Mouse (Mus musculus): ENCODE data around the gene Fam160a1. TPM values are rescaled to one million over a fixed set of nuclear protein-coding genes. Genes with fewer than 3 reads are reported as not detected.

Fam160a1 gene
- polyA plus RNA-seq, 1 experiment from 2014 or later: 0.64 TPM

GRCm38 (mm10) chr3:85773425-85773824 lies 43.7 kb downstream of the Fam160a1 start:
- DNase-seq (ENCODE audit: low spot score): no peak
- no peaks in the 10 kb centered on the region for H3K27me3 ChIP-seq (ENCODE audit: insufficient read depth, poor library complexity, severe bottlenecking)
- no peak overlapping the region for H3K4me3 ChIP-seq
- H3K9me3 ChIP-seq: no peaks in the 10 kb centered on the region
- H3K36me3 ChIP-seq: no peaks in the 10 kb centered on the region
- no peak overlapping the region for H3K27ac ChIP-seq
- H3K4me1 ChIP-seq (replicated peaks): no peaks in the 10 kb centered on the region
- WGBS: 50% methylated on average over 3 of the region's 3 CpGs

DNA sequence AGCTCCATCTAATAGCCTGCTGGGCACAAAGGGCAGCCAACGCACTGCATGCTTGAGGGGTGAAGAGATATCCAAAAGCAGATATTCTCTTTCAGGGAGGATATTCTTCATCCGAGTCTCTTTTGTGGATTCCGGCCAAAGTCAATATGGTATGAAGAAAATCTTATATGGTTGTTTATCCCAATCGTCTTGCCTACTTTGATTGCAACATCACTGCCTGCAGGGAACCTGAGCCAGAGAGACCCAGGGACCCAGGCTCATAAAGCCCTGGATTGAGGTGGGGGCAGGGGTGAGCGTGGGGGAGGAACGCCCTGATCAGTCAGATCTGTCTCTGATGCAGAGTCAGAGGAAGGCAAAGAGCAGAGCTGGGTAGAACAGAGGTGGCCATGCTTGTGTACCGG lies 52.2 kb downstream of the Fam160a1 start:
- H3K36me3 ChIP-seq: no peaks in the 10 kb centered on the region
- no peak overlapping the region for H3K27ac ChIP-seq
- H3K27me3 ChIP-seq (ENCODE audit: insufficient read depth, poor library complexity, severe bottlenecking): no peaks in the 10 kb centered on the region
- WGBS: 76% methylated on average over 7 of the region's 7 CpGs
- no peak for DNase-seq (ENCODE audit: low spot score)
- H3K9me3 ChIP-seq: no peaks in the 10 kb centered on the region
- no peaks in the 10 kb centered on the region for H3K4me1 ChIP-seq (replicated peaks)
- H3K4me3 ChIP-seq: no peak overlapping the region

GRCm38 (mm10) chr3:85764008-85764834 lies 52.9 kb downstream of the Fam160a1 start:
- no peaks in the 10 kb centered on the region for H3K27me3 ChIP-seq (ENCODE audit: insufficient read depth, poor library complexity, severe bottlenecking)
- H3K4me1 ChIP-seq (replicated peaks): no peaks in the 10 kb centered on the region
- no peak overlapping the region for H3K27ac ChIP-seq
- no peaks in the 10 kb centered on the region for H3K9me3 ChIP-seq
- no peak overlapping the region for H3K4me3 ChIP-seq
- no peak for DNase-seq (ENCODE audit: low spot score)
- H3K36me3 ChIP-seq: no peaks in the 10 kb centered on the region
- 74% methylated on average over 18 of the region's 18 CpGs for WGBS

GRCm38 (mm10) chr3:85757944-85758343 lies 59.1 kb downstream of the Fam160a1 start:
- H3K27ac ChIP-seq: no peak overlapping the region
- H3K4me3 ChIP-seq: no peak overlapping the region
- no peaks in the 10 kb centered on the region for H3K36me3 ChIP-seq
- WGBS: 80% methylated on average over 2 of the region's 2 CpGs
- H3K9me3 ChIP-seq: no peaks in the 10 kb centered on the region
- H3K27me3 ChIP-seq (ENCODE audit: insufficient read depth, poor library complexity, severe bottlenecking): no peaks in the 10 kb centered on the region
- peaks cover 12% of the 10 kb centered on the region for H3K4me1 ChIP-seq (replicated peaks)
- DNase-seq (ENCODE audit: low spot score): no peak

DNA sequence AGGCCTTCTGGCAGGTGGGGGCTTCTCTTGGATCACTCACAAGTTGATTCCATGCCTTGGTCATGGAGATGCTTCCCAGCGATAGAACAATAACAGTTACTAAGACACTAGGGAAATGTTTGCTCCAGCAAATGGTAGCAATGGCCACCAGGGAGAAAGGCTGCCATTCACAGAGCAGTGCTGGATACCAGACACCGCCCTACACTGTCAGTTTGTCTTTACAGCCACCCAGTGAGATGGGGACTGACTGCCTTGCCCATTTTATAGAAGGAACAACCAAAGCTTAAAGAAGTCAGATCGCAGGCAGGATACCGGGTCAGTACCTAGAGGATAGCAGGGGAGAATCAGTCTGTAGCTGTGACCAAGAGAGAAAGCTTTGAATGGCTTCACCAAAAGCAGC lies 59.7 kb downstream of the Fam160a1 start:
- WGBS: 87% methylated on average over 4 of the region's 4 CpGs
- no peak overlapping the region for H3K4me3 ChIP-seq
- no peaks in the 10 kb centered on the region for H3K27me3 ChIP-seq (ENCODE audit: insufficient read depth, poor library complexity, severe bottlenecking)
- DNase-seq (ENCODE audit: low spot score): no peak
- no peaks in the 10 kb centered on the region for H3K36me3 ChIP-seq
- no peak overlapping the region for H3K27ac ChIP-seq
- H3K9me3 ChIP-seq: no peaks in the 10 kb centered on the region
- peaks cover 14% of the 10 kb centered on the region for H3K4me1 ChIP-seq (replicated peaks)

GRCm38 (mm10) chr3:85749348-85749747 lies 67.7 kb downstream of the Fam160a1 start:
- WGBS: 56% methylated on average over 4 of the region's 4 CpGs
- DNase-seq (ENCODE audit: low spot score): no peak
- H3K9me3 ChIP-seq: no peaks in the 10 kb centered on the region
- no peaks in the 10 kb centered on the region for H3K27me3 ChIP-seq (ENCODE audit: insufficient read depth, poor library complexity, severe bottlenecking)
- H3K4me1 ChIP-seq (replicated peaks): peaks cover 16% of the 10 kb centered on the region
- H3K4me3 ChIP-seq: no peak overlapping the region
- no peak overlapping the region for H3K27ac ChIP-seq
- no peaks in the 10 kb centered on the region for H3K36me3 ChIP-seq

- no peak for DNase-seq (ENCODE audit: low spot score)
- H3K4me1 ChIP-seq (replicated peaks): peaks cover 16% of the 10 kb centered on the region
- no peaks in the 10 kb centered on the region for H3K36me3 ChIP-seq
- 19% methylated on average over 4 of the region's 4 CpGs for WGBS
- no peaks in the 10 kb centered on the region for H3K9me3 ChIP-seq
- H3K4me3 ChIP-seq: no peak overlapping the region
- H3K27me3 ChIP-seq (ENCODE audit: insufficient read depth, poor library complexity, severe bottlenecking): no peaks in the 10 kb centered on the region
- H3K27ac ChIP-seq: no peak overlapping the region
Observed at GRCm38 (mm10) chr3:85748863-85749262, 68.2 kb downstream of the Fam160a1 start.

- no peak for DNase-seq (ENCODE audit: low spot score)
- H3K9me3 ChIP-seq: no peaks in the 10 kb centered on the region
- no peak overlapping the region for H3K4me3 ChIP-seq
- H3K4me1 ChIP-seq (replicated peaks): peaks cover 12% of the 10 kb centered on the region
- H3K27me3 ChIP-seq (ENCODE audit: insufficient read depth, poor library complexity, severe bottlenecking): no peaks in the 10 kb centered on the region
- no peak overlapping the region for H3K27ac ChIP-seq
- no peaks in the 10 kb centered on the region for H3K36me3 ChIP-seq
- WGBS: 81% methylated on average over 4 of the region's 4 CpGs
Observed at GRCm38 (mm10) chr3:85746116-85746515, 71.0 kb downstream of the Fam160a1 start.

DNA sequence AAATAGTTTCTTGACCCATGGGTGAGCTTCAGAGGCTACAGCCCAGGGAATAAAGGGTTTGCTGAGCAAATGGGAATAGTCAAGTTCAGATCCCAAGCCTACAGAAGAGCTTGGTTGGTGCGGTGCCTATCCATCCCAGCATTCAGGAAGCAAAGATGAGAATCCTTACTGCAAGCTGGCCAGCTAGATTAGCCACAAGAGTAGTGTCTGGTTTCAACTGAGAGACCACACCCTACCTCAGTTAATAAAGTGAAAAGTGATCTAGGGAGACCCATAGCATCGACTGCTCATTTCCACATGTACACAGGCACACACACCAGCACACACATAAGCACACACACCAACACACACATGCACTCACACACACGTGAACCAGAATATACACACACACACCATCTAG lies 75.3 kb downstream of the Fam160a1 start:
- Histone ChIP-seq H3K36me3 (no peaks in the 10 kb centered on the region), H3K27me3 (ENCODE audit: insufficient read depth, poor library complexity, severe bottlenecking) (no peaks in the 10 kb centered on the region), H3K4me3 (no peak overlapping the region), H3K27ac (no peak overlapping the region), H3K4me1 (replicated peaks) (no peaks in the 10 kb centered on the region), H3K9me3 (no peaks in the 10 kb centered on the region)
- DNase-seq (ENCODE audit: low spot score): no peak
- WGBS: 90% methylated on average over 3 of the region's 3 CpGs

DNA sequence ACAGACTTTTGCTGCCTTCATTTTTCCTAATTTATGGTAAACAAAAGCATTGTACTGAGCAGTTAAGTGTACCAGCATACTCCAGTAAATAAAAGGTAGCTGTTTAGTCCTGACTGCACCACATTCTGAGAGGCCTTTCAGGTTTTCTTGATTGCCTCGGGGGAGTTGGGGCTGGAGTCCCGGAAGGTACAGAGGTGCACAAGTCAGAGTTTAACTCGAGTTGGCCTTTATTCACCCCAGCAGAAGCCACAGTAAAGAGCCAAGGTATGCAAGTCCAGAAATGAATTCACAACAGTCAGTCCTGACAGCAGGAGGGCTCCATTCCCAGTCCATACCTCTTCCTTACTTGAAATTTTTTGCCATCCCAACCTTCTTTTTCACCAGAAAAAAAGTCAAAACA lies 78.5 kb downstream of the Fam160a1 start:
- no peak overlapping the region for H3K4me3 ChIP-seq
- 73% methylated on average over 3 of the region's 3 CpGs for WGBS
- no peaks in the 10 kb centered on the region for H3K4me1 ChIP-seq (replicated peaks)
- DNase-seq (ENCODE audit: low spot score): no peak
- no peaks in the 10 kb centered on the region for H3K9me3 ChIP-seq
- H3K27ac ChIP-seq: no peak overlapping the region
- H3K27me3 ChIP-seq (ENCODE audit: insufficient read depth, poor library complexity, severe bottlenecking): no peaks in the 10 kb centered on the region
- no peaks in the 10 kb centered on the region for H3K36me3 ChIP-seq

- Histone ChIP-seq H3K9me3 (no peaks in the 10 kb centered on the region), H3K4me3 (no peak overlapping the region), H3K36me3 (no peaks in the 10 kb centered on the region), H3K27me3 (ENCODE audit: insufficient read depth, poor library complexity, severe bottlenecking) (no peaks in the 10 kb centered on the region), H3K27ac (no peak overlapping the region), H3K4me1 (replicated peaks) (no peaks in the 10 kb centered on the region)
- 80% methylated on average over 5 of the region's 5 CpGs for WGBS
- DNase-seq (ENCODE audit: low spot score): no peak
Observed at GRCm38 (mm10) chr3:85733939-85734729, 83.0 kb downstream of the Fam160a1 start.

DNA sequence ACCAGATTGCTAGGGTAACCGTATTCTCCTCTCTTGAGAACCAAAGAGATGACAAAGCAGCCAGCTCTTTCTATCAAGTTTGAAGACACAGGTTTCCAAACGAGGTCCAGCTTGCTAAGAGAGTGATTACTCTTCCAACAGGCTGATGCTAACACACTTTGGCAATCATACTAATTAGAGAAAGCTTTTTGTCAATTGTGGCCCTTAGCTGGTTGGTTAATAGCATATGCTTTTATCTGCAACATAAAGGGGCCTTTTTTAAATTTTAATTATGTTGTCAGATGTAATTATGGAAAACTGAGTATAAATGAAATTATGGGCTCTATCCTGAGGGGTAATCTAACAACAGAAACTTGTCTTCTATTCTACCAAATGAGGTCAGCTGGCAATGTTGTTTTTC lies 89.9 kb downstream of the Fam160a1 start:
- Histone ChIP-seq H3K27ac (no peak overlapping the region), H3K4me1 (replicated peaks) (no peaks in the 10 kb centered on the region), H3K27me3 (ENCODE audit: insufficient read depth, poor library complexity, severe bottlenecking) (no peaks in the 10 kb centered on the region), H3K4me3 (no peak overlapping the region), H3K9me3 (no peaks in the 10 kb centered on the region), H3K36me3 (no peaks in the 10 kb centered on the region)
- no peak for DNase-seq (ENCODE audit: low spot score)
- WGBS: 65% methylated on average over 2 of the region's 2 CpGs

- no peaks in the 10 kb centered on the region for H3K9me3 ChIP-seq
- no peaks in the 10 kb centered on the region for H3K4me1 ChIP-seq (replicated peaks)
- 87% methylated on average over 3 of the region's 3 CpGs for WGBS
- no peak overlapping the region for H3K27ac ChIP-seq
- no peak for DNase-seq (ENCODE audit: low spot score)
- no peaks in the 10 kb centered on the region for H3K27me3 ChIP-seq (ENCODE audit: insufficient read depth, poor library complexity, severe bottlenecking)
- no peaks in the 10 kb centered on the region for H3K36me3 ChIP-seq
- H3K4me3 ChIP-seq: no peak overlapping the region
Observed at GRCm38 (mm10) chr3:85725971-85726370, 91.1 kb downstream of the Fam160a1 start.

Data from hindbrain, embryonic 10.5 days (tissue).